Mouse (Mus musculus) CH12.LX (cell line): ENCODE data around the gene Sh3rf3. TPM values are rescaled to one million over a fixed set of nuclear protein-coding genes. Genes with fewer than 3 reads are reported as not detected.

Source experiments
- DNase-seq: peaks from one replicate; pipeline ENCODE4 v3.0.0-alpha.2; 2013; ENCODE audit errors: extremely low read depth
- H3K27ac ChIP-seq: 2 replicates; pipeline ENCODE4 v1.5.1; 2012; ENCODE audit warnings: low read depth, mild to moderate bottlenecking, control low read depth, moderate library complexity; ENCODE audit not compliant: insufficient read depth
- H3K27me3 ChIP-seq: replicated peaks from 2 replicates; pipeline ENCODE3; 2012; ENCODE audit warnings: inconsistent platforms
- H3K36me3 ChIP-seq, 2 experiments: replicated peaks in 1 of 2; 2 replicates each; pipeline versions ENCODE3 to v1.6.1; 2012; ENCODE audit warnings: inconsistent platforms in 1 of 2, low read length in 1 of 2, mild to moderate bottlenecking in 1 of 2, mixed read lengths in 1 of 2, moderate library complexity in 1 of 2; ENCODE audit not compliant: control insufficient read depth in 1 of 2, insufficient read depth in 1 of 2
- H3K4me1 ChIP-seq, 2 experiments: 2 replicates each; pipeline ENCODE4 v1.6.1; 2012; ENCODE audit warnings: inconsistent platforms in 1 of 2, moderate library complexity in 1 of 2; ENCODE audit not compliant: insufficient read depth in 2 of 2, control insufficient read depth in 1 of 2
- H3K4me2 ChIP-seq: 2 replicates; pipeline ENCODE4 v1.6.1; 2012; ENCODE audit warnings: low read depth, mild to moderate bottlenecking, control low read depth; ENCODE audit not compliant: poor library complexity, insufficient read depth, severe bottlenecking
- H3K4me3 ChIP-seq, 3 experiments: fragments of 150-350 bp in 1 of 3; sonication (generic) in 1 of 3; replicated peaks in 1 of 3; 2 replicates each; pipeline versions ENCODE3 to v1.5.1; 2011 to 2012; ENCODE audit warnings: low read depth in 2 of 3, low read length in 2 of 3, mild to moderate bottlenecking in 2 of 3, moderate library complexity in 2 of 3, control low read depth in 1 of 3, improper control_type of control experiment in 1 of 3, inconsistent platforms in 1 of 3, mixed read lengths in 1 of 3; ENCODE audit not compliant: poor library complexity in 1 of 3
- H3K79me2 ChIP-seq: replicated peaks from 2 replicates; pipeline ENCODE4 v1.6.1; 2012; ENCODE audit warnings: mild to moderate bottlenecking, moderate library complexity; ENCODE audit not compliant: control insufficient read depth, poor library complexity, insufficient read depth, severe bottlenecking; ENCODE audit errors: extremely low read depth
- H3K9ac ChIP-seq: 2 replicates; pipeline ENCODE4 v1.6.1; 2012; ENCODE audit warnings: low read depth, mild to moderate bottlenecking, control low read depth, moderate library complexity; ENCODE audit not compliant: insufficient read depth
- H3K9me3 ChIP-seq: replicated peaks from 2 replicates; pipeline ENCODE3; 2012; ENCODE audit warnings: low read length, inconsistent platforms, mixed read lengths
- BHLHE40 ChIP-seq: IDR thresholded peaks from 2 replicates; pipeline ENCODE4 v1.6.1; 2011; ENCODE audit warnings: mild to moderate bottlenecking, low read depth, low read length, improper control_type of control experiment
- CTCF ChIP-seq, 2 experiments: IDR thresholded peaks in 1 of 2; conservative IDR thresholded peaks in 1 of 2; 2 replicates each; pipeline ENCODE4 v1.5.1; 2011 to 2012; ENCODE audit warnings: low read depth in 2 of 2, low read length in 2 of 2, improper control_type of control experiment in 1 of 2, inconsistent platforms in 1 of 2, mild to moderate bottlenecking in 1 of 2, moderate library complexity in 1 of 2
- GABPA ChIP-seq: IDR thresholded peaks from 2 replicates; pipeline ENCODE4 v1.6.1; 2012; ENCODE audit warnings: low read depth, low read length, improper control_type of control experiment, inconsistent platforms; ENCODE audit not compliant: insufficient replicate concordance
- IRF4 ChIP-seq: IDR thresholded peaks from 2 replicates; pipeline ENCODE4 v1.6.1; 2014; ENCODE audit warnings: low read depth, mild to moderate bottlenecking, inconsistent platforms, low read length, improper control_type of control experiment
- JUN ChIP-seq: IDR thresholded peaks from 2 replicates; pipeline ENCODE4 v1.6.1; 2011; ENCODE audit warnings: low read depth, mild to moderate bottlenecking, low read length, improper control_type of control experiment, moderate library complexity; ENCODE audit not compliant: insufficient read depth
- KAT2A ChIP-seq: IDR thresholded peaks from 2 replicates; pipeline ENCODE4 v1.6.1; 2012; ENCODE audit warnings: low read length, improper control_type of control experiment, inconsistent platforms; ENCODE audit not compliant: insufficient replicate concordance
- MAX ChIP-seq: IDR thresholded peaks from 2 replicates; pipeline ENCODE4 v1.6.1; 2011; ENCODE audit warnings: low read length, improper control_type of control experiment
- MXI1 ChIP-seq: IDR thresholded peaks from 2 replicates; pipeline ENCODE4 v1.6.1; 2011; ENCODE audit warnings: mild to moderate bottlenecking, low read depth, low read length, improper control_type of control experiment
- NRF1 ChIP-seq: IDR thresholded peaks from 2 replicates; pipeline ENCODE4 v1.6.1; 2014; ENCODE audit warnings: low read depth, mild to moderate bottlenecking, inconsistent platforms, low read length, improper control_type of control experiment, moderate library complexity
- PAX5 ChIP-seq: IDR thresholded peaks from 2 replicates; pipeline ENCODE4 v1.6.1; 2012; ENCODE audit warnings: low read length, inconsistent platforms, mixed read lengths
- SIN3A ChIP-seq: IDR thresholded peaks from 2 replicates; pipeline ENCODE4 v1.6.1; 2012; ENCODE audit warnings: low read length, improper control_type of control experiment, inconsistent platforms
- TCF12 ChIP-seq: IDR thresholded peaks from 2 replicates; pipeline ENCODE4 v1.6.1; 2014; ENCODE audit warnings: low read depth, mild to moderate bottlenecking, inconsistent platforms, low read length, improper control_type of control experiment
- ZKSCAN1 ChIP-seq: IDR thresholded peaks from 2 replicates; pipeline ENCODE4 v1.6.1; 2012; ENCODE audit warnings: low read depth, inconsistent platforms, low read length, improper control_type of control experiment, borderline replicate concordance
- ZMIZ1 ChIP-seq: IDR thresholded peaks from 2 replicates; pipeline ENCODE4 v1.6.1; 2012; ENCODE audit warnings: low read depth, mild to moderate bottlenecking, inconsistent platforms, low read length, improper control_type of control experiment
- ZNF384 ChIP-seq: IDR thresholded peaks from 2 replicates; pipeline ENCODE4 v1.6.1; 2012; ENCODE audit warnings: low read depth, low read length, improper control_type of control experiment, inconsistent platforms
- dilution Hi-C: fragments of 300-500 bp; cut with MboI; formaldehyde crosslinking; loops from 2 replicates; pipeline ENCODE4 v1.14.3; 2020; ENCODE audit warnings: low sequenced_read_pairs; ENCODE audit not compliant: extremely low pct_unique_long_range_greater_than_20kb, extremely low pct_ligation_motif_present
- in situ Hi-C: fragments of 300-500 bp; cut with MboI; formaldehyde crosslinking; loops from 3 replicates; pipeline ENCODE4 v1.14.3; 2019; ENCODE audit warnings: low sequenced_read_pairs, low pct_ligation_motif_present, low pct_unique_long_range_greater_than_20kb, mixed read lengths
- polyA plus RNA-seq: library from polyadenylated mRNA; unstranded; fragments of >175 nt; gene quantifications from 2 replicates; pipeline ENCODE4 v1.2.1, GENCODE M21; 2012; ENCODE audit warnings: low read depth; ENCODE audit not compliant: insufficient read length
- total RNA-seq, 2 experiments: library from RNA; depleted of rRNA; stranded (reverse); fragments of 300-350 nt in 1 of 2; fragments of >200 nt in 1 of 2; gene quantifications; 2 replicates each; pipeline ENCODE4 v1.2.3; 2012 to 2014

The Sh3rf3 gene
- total and polyA plus RNA-seq, 3 experiments: 0.13 to 0.64 TPM; not detected in 1

GRCm38 (mm10) chr10:58981674-58982329 lies 168.6 kb downstream of the Sh3rf3 start:
- no peak overlapping the region for H3K9ac ChIP-seq

GRCm38 (mm10) chr10:58982546-58983154 lies 169.5 kb downstream of the Sh3rf3 start:
- Histone ChIP-seq H3K9ac (no peak overlapping the region), H3K4me3 (no peak overlapping the region), H3K4me2 (no peak overlapping the region), H3K27me3 (peaks cover 21% of the 10 kb centered on the region), H3K79me2 (no peaks in the 10 kb centered on the region), H3K9me3 (no peaks in the 10 kb centered on the region), H3K36me3 (no peaks in the 10 kb centered on the region), H3K27ac (no peak overlapping the region), H3K4me1 (no peaks in the 10 kb centered on the region)
- dilution Hi-C loops (no loop called here), in situ Hi-C loops (no loop called here)
- DNase-seq: no peak
- TF ChIP-seq JUN (no peak), MXI1 (no peak), ZNF384 (no peak), ZMIZ1 (no peak), CTCF (conservative IDR thresholded peaks at IDR 0.05 in 1 of 2, IDR thresholded peaks at IDR 0.05 in 1 of 2; ENCODE audit: low read depth in 2 of 2, low read length in 2 of 2) (no peak), MAX (no peak), SIN3A (no peak)

More at GRCm38 (mm10) chr10:58981674-58982329, 168.6 kb downstream of the Sh3rf3 start:
- no peak for DNase-seq
- Histone ChIP-seq H3K27ac (no peak overlapping the region), H3K4me3 (no peak overlapping the region), H3K4me1 (no peaks in the 10 kb centered on the region), H3K79me2 (no peaks in the 10 kb centered on the region), H3K4me2 (no peak overlapping the region), H3K36me3 (no peaks in the 10 kb centered on the region), H3K9me3 (no peaks in the 10 kb centered on the region), H3K27me3 (peaks cover 15% of the 10 kb centered on the region)
- TF ChIP-seq GABPA (no peak), ZKSCAN1 (no peak), NRF1 (no peak), KAT2A (no peak), TCF12 (no peak), IRF4 (no peak), PAX5 (no peak), BHLHE40 (no peak), SIN3A (no peak)
- in situ Hi-C loops: no loop called here
- dilution Hi-C loops: no loop called here
